Mouse (Mus musculus): ENCODE data around the gene Gcgr.
"Not testable (repeated sequence)": the region's sequence is repeated elsewhere in the genome, so short reads cannot be mapped to it uniquely, and the experiment has no call there.

Gcgr gene

GRCm38 (mm10) chr11:120506899-120507298 lies 23.6 kb upstream of the Gcgr start:
- DNase-seq (ENCODE audit: low spot score in 2 of 2): no peak

DNA sequence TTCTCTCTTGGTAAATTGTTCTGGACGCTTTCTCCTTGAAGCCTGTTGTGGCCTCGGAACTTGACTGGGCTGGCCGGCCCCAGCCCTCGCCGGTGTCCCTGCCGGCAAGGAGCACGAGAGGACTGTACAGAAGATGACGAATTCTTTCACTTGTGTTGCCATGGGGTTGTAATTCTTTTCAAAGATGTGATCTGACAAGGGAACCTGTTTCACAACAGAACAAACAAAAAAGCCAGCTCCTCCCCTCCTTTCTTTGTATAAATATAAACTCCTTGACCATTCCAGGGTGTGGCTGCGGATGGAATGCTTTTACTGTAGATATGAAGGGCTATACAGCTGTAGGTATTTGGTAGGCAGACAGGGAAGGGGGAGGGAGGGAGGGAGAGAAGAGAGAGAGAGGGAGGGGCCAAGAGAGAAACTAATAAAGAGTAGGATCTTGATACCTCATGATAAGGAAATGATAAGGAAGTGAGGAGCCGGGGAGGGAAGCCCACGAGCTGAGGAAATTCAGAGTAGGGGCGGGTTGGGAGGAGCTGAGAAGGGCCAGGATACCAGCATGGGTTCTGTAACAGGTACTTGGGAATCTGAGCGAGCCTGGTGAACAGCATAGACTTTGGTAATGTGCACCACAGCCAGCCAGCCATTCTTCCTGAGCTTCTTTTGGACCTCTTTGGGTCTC lies 22.7 kb upstream of the Gcgr start:
- no peak for DNase-seq (ENCODE audit: low spot score in 2 of 2)

DNA sequence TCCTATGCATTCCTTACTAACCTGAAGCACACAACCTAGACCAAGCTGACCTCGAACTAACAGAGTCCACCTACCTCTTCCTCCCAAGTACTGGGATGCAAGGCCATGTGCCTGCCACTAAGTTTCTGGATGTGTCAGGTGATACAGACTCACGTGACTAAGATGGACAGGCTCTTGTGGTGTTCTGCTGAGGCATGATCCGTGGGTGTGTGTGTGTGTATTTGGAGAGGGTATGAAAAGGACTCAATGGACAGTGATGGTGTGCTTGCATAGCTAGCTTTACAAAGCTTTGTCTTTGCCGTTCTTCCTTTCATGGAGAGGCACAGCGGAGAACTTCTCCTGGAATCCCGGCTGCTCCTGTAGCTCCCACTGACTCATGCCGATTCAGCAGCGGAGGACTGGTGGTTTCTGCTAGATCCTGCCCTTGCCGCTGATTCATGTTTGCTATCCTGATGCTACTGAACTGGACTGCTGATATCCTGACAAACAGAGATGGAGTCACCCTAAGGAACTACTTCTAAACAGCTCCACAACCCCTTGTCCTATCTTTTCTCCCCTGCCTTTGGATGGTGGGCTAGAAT lies 22.1 kb upstream of the Gcgr start:
- no peak for DNase-seq (ENCODE audit: low spot score in 2 of 2)

- DNase-seq (ENCODE audit: low spot score in 2 of 2): no peak
These were observed 20.6 kb upstream of the Gcgr start for GRCm38 (mm10) chr11:120509940-120510339.

- no peak for DNase-seq (ENCODE audit: low spot score in 2 of 2)
These were observed 20.0 kb upstream of the Gcgr start for GRCm38 (mm10) chr11:120510375-120511030.

DNA sequence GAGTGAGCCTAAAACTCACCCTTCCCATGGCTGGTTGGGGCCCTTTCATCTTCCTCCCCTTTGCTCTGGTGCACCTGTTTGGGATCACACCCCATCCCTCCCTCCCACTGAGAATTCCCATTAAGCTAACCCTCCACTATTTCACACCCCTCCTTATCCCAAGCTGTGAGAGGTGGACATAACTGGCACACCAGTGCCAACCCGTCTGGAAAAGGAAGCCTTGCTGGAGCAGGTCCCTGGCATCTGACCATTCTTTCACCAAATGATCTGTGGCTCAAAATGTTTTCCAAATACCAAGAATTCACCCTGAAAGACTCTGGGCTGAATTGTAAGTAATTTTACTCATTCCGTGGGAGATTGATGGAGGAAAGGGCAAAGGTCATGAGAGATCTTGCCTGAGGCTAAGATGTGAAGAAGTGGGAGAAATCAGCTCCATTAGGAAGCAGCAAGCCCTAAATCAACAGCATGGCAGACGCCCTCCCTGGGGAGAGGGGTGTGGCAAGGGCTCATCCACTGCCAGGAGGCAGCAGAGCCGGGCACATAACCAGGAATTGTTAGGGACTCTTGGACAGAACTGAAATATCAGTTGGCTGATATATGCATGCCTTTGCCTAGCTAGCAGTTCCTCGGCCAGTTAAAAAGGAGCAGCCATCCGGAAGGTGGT lies 17.6 kb upstream of the Gcgr start:
- no peak for DNase-seq (ENCODE audit: low spot score in 2 of 2)

GRCm38 (mm10) chr11:120514262-120514661 lies 16.2 kb upstream of the Gcgr start:
- not testable (repeated sequence) for DNase-seq (ENCODE audit: low spot score in 2 of 2)

- DNase-seq (ENCODE audit: low spot score in 2 of 2): peak; percentile 62 to 88
These were observed 14.9 kb upstream of the Gcgr start for GRCm38 (mm10) chr11:120515611-120516010.

GRCm38 (mm10) chr11:120517147-120517546 lies 13.4 kb upstream of the Gcgr start:
- DNase-seq (ENCODE audit: low spot score in 2 of 2): no peak

- peak; percentile 64 to 72 for DNase-seq (ENCODE audit: low spot score in 2 of 2)
These were observed 12.5 kb upstream of the Gcgr start for GRCm38 (mm10) chr11:120518027-120518426.

DNA sequence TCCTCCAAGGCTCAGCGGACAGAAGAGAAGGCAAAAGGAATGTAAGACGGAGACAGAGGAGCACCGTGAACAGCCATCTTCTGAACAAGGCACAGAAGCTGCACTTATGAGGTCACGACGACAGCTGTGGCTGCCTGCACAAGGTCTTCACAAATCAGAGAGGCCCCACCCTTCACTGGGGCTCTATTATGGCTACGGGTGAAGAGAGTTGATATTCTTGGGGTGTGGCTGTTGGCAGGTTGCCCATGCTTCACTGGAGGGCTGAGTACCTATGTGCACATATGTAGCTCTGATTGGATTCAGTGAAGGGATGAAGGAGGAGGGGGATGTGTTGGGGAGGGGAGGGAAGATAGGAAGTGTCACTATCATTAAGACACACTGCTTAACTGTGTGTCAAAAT lies 11.9 kb upstream of the Gcgr start:
- no peak for DNase-seq (ENCODE audit: low spot score in 2 of 2)

- no peak for DNase-seq (ENCODE audit: low spot score in 2 of 2)
These were observed 10.8 kb upstream of the Gcgr start for GRCm38 (mm10) chr11:120519738-120520137.

- no peak for DNase-seq (ENCODE audit: low spot score in 2 of 2)
These were observed 10.0 kb upstream of the Gcgr start for GRCm38 (mm10) chr11:120520498-120520897.

- no peak for DNase-seq (ENCODE audit: low spot score in 2 of 2)
These were observed 9.4 kb upstream of the Gcgr start for GRCm38 (mm10) chr11:120520967-120521540.

DNA sequence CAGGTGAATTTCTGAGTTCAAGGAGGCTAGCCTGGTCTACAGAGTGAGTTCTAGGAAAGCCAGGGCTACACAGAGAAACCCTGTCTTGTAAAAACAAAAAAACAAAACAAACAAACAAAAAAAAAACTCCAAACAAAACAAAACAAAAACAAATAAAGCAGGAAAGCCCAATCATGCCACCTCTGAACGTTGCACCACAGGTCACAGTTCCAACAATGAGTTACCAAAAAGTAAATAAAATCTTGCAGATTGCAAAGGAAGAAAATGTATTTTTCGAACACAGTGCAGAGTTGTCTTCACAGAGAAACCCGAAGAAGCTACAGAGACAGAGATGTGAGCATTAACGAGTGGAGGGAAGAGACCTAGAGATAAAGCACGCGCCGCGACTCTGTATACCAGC lies 7.9 kb upstream of the Gcgr start:
- DNase-seq (ENCODE audit: low spot score in 2 of 2): no peak

DNA sequence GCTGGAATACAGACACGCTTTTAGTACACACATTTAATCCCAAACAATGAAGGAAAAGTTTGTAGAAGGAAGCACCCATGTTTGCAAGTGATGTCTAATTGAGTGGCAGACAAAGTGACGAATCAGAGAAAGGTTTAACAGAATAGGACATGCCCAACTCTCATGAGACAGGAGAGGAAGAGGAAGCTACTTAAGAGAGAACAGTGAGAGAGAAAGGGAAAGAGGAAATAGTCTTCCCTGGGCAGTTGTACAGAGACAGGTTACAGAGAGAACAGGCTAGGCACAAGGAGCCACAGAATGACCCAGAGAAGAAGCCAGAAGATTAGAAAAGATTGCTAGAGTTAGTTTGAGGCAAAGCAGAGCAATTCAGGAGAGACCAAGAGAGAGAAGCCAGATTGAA lies 4.5 kb upstream of the Gcgr start:
- DNase-seq (ENCODE audit: low spot score in 2 of 2): no peak

GRCm38 (mm10) chr11:120527690-120528354 lies 2.7 kb upstream of the Gcgr start:
- DNase-seq (ENCODE audit: low spot score in 2 of 2): no peak

- no peak for DNase-seq (ENCODE audit: low spot score in 2 of 2)
These were observed 1.6 kb upstream of the Gcgr start for GRCm38 (mm10) chr11:120528903-120529302.

DNA sequence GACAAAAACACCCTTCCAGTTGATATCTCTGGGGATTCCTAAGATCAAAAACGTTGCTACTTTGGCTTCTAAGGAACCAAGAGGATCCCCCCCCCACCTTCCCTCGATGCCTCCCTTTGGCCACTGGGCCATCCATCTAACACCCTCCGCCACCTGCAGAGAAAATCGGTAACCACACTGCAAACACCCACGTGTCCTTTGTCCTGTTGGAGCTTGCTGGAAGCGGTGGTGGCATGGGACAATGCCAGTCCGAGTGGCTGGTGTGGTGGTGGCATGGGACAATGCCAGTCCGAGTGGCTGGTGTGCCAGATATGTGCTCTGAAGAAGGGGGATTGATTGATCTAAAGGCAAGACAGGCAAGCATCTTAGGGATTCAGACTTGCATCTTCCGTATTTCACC lies 1.1 kb downstream of the Gcgr start:
- DNase-seq (ENCODE audit: low spot score in 2 of 2): no peak

DNA sequence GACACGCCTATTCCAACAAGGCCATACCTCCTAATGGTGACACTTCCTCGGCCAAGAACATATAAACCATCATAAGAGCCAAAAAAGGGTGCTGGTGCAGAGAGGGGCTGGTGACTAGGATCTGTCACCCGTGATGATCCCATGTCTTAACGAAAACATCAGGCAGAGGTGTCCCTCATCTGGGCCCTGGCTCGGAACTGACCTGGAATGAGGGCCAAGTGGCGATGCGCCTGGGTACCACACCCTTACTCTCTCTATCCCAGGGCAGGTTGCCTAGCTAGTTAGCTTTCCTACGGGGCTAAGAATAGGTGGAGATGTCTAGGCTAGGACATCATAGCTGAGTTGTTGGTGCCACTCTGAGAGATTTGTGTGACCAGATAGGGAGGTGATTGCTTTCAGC lies 3.6 kb downstream of the Gcgr start:
- no peak for DNase-seq (ENCODE audit: low spot score in 2 of 2)

DNA sequence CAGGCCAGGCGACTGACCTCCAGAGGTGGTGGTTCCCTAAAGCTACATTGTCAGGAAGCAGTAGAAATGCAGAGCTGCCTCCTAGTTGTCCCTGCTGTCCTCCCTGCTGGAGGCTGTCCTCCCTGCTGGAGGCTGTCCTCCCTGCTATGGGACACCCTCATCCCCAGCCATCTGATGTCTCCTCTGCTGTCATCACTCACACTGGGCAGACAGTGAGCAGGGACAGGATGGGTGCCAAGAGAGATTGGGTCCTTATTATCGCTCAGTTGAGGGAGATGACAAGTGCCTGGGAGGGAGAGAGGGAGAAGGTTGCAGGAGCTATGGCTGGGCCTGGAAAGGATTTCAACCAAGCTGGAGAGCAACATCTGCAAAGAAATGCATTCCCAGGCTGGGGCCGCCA lies 4.6 kb downstream of the Gcgr start:
- no peak for DNase-seq (ENCODE audit: low spot score in 2 of 2)

GRCm38 (mm10) chr11:120535804-120536203 lies 5.3 kb downstream of the Gcgr start:
- DNase-seq (ENCODE audit: low spot score in 2 of 2): no peak
